Mouse (Mus musculus) midbrain, embryonic 11.5 days (tissue): ENCODE measurements around the gene Sept4. TPM values are rescaled to one million over a fixed set of nuclear protein-coding genes. Genes with fewer than 3 reads are reported as not detected.

ENCODE experiments used
- ATAC-seq: fragments of 200-750 bp; cut with Nextera tagmentation; 2 replicates; pipeline ENCODE4 v1.8.0; 2017; ENCODE audit warnings: moderate TSS enrichment, moderate library complexity; ENCODE audit not compliant: low FRiP score
- DNase-seq: peaks from one replicate; pipeline ENCODE4 v3.0.0; 2015; ENCODE audit warnings: low spot score; ENCODE audit errors: missing footprints
- H3K27ac ChIP-seq: fragments of 300-500 bp; sonication (generic); 2 replicates; pipeline ENCODE4 v1.5.1; 2014; ENCODE audit warnings: low read depth, low read length
- H3K27me3 ChIP-seq: fragments of 300-500 bp; sonication (generic); 2 replicates; pipeline ENCODE4 v1.6.1; 2014; ENCODE audit warnings: mild to moderate bottlenecking, low read length, moderate library complexity, mixed read lengths; ENCODE audit not compliant: control insufficient read depth, insufficient read depth
- H3K36me3 ChIP-seq: fragments of 300-500 bp; sonication (generic); 2 replicates; pipeline ENCODE4 v1.6.1; 2014; ENCODE audit warnings: mild to moderate bottlenecking, low read length, moderate library complexity, mixed read lengths; ENCODE audit not compliant: control insufficient read depth, insufficient read depth
- H3K4me1 ChIP-seq: fragments of 300-500 bp; sonication (generic); 2 replicates; pipeline ENCODE4 v1.6.1; 2014; ENCODE audit warnings: low read length; ENCODE audit not compliant: control insufficient read depth, insufficient read depth
- H3K4me2 ChIP-seq: fragments of 300-500 bp; sonication (generic); 2 replicates; pipeline ENCODE4 v1.6.1; 2014; ENCODE audit warnings: mild to moderate bottlenecking, moderate library complexity
- H3K4me3 ChIP-seq: fragments of 300-500 bp; sonication (generic); 2 replicates; pipeline ENCODE4 v1.5.1; 2014; ENCODE audit warnings: low read depth, low read length
- H3K9ac ChIP-seq: fragments of 300-500 bp; sonication (generic); 2 replicates; pipeline ENCODE4 v1.6.1; 2014; ENCODE audit warnings: low read length
- H3K9me3 ChIP-seq: fragments of 300-500 bp; sonication (generic); 2 replicates; pipeline ENCODE4 v1.6.1; 2016; ENCODE audit warnings: low read length; ENCODE audit not compliant: control insufficient read depth
- WGBS: fragments of 180-500 bp; shearing (Covaris S2); extraction: QIAGEN DNeasy Blood & Tissue Kit; methylation state at CpG from one replicate; pipeline ENCODE4 v1.1.7; 2014; 5-methylcytosine and 5-hydroxymethylcytosine counted together
- polyA plus RNA-seq: library from polyadenylated mRNA; unstranded; fragments of >200 nt; fragmentation: Nextera tagmentation; extraction: Ambion mirVana; gene quantifications from 2 replicates; pipeline ENCODE4 v1.2.1, GENCODE M21; 2014

Gene Sept4
- polyA plus RNA-seq, 1 experiment from 2014 or later = 11.4 TPM

- 92% methylated on average over 2 of the region's 2 CpGs for WGBS
- Histone ChIP-seq H3K4me2 (no peak overlapping the region), H3K4me1 (no peaks in the 10 kb centered on the region), H3K4me3 (no peak overlapping the region), H3K36me3 (peaks cover 59% of the 10 kb centered on the region), H3K27me3 (no peaks in the 10 kb centered on the region), H3K27ac (no peak overlapping the region), H3K9me3 (no peaks in the 10 kb centered on the region), H3K9ac (no peak overlapping the region)
- DNase-seq (no peak), ATAC-seq (no peak)
Measured at GRCm38 (mm10) chr11:87603571-87603970, 34.9 kb downstream of the Sept4 start.

- ATAC-seq (no peak), DNase-seq (no peak)
- H3K27me3 ChIP-seq = no peaks in the 10 kb centered on the region
- WGBS = 90% methylated on average over 7 of the region's 7 CpGs
- no peak overlapping the region for H3K4me3 ChIP-seq
- H3K9ac ChIP-seq = no peak overlapping the region
- peaks cover 57% of the 10 kb centered on the region for H3K36me3 ChIP-seq
- H3K27ac ChIP-seq = no peak overlapping the region
- H3K4me2 ChIP-seq = no peak overlapping the region
- H3K4me1 ChIP-seq = no peaks in the 10 kb centered on the region
- no peaks in the 10 kb centered on the region for H3K9me3 ChIP-seq
Measured at GRCm38 (mm10) chr11:87609264-87609663, 40.6 kb downstream of the Sept4 start.

- Histone ChIP-seq H3K4me3 (no peak overlapping the region), H3K9ac (no peak overlapping the region), H3K27ac (no peak overlapping the region), H3K9me3 (no peaks in the 10 kb centered on the region), H3K4me2 (no peak overlapping the region), H3K4me1 (no peaks in the 10 kb centered on the region), H3K36me3 (peaks cover 60% of the 10 kb centered on the region), H3K27me3 (no peaks in the 10 kb centered on the region)
- no peak for ATAC-seq
- no peak for DNase-seq
- WGBS = 95% methylated on average over 9 of the region's 9 CpGs
Measured at GRCm38 (mm10) chr11:87611547-87611946, 42.8 kb downstream of the Sept4 start.

GRCm38 (mm10) chr11:87613972-87614371 lies 45.3 kb downstream of the Sept4 start:
- no peaks in the 10 kb centered on the region for H3K27me3 ChIP-seq
- peaks cover 67% of the 10 kb centered on the region for H3K36me3 ChIP-seq
- H3K27ac ChIP-seq = no peak overlapping the region
- DNase-seq = peak; percentile 65
- ATAC-seq = no peak
- H3K4me2 ChIP-seq = no peak overlapping the region
- H3K9ac ChIP-seq = no peak overlapping the region
- H3K4me3 ChIP-seq = no peak overlapping the region
- WGBS = 94% methylated on average over 7 of the region's 7 CpGs
- no peaks in the 10 kb centered on the region for H3K4me1 ChIP-seq
- H3K9me3 ChIP-seq = no peaks in the 10 kb centered on the region; the same call in 1 of the 2 replicates

- ATAC-seq = no peak
- H3K36me3 ChIP-seq = peaks cover 65% of the 10 kb centered on the region
Measured at GRCm38 (mm10) chr11:87615551-87615950, 46.8 kb downstream of the Sept4 start.

GRCm38 (mm10) chr11:87615952-87616351 lies 47.2 kb downstream of the Sept4 start:
- no peaks in the 10 kb centered on the region for H3K27me3 ChIP-seq
- no peak overlapping the region for H3K27ac ChIP-seq
- DNase-seq (peak; percentile 81), ATAC-seq (no peak)
- no peaks in the 10 kb centered on the region; the same call in 1 of the 2 replicates for H3K9me3 ChIP-seq
- no peak overlapping the region for H3K4me2 ChIP-seq
- H3K36me3 ChIP-seq = peaks cover 61% of the 10 kb centered on the region
- H3K9ac ChIP-seq = no peak overlapping the region
- H3K4me1 ChIP-seq = no peaks in the 10 kb centered on the region
- WGBS = 99% methylated on average over 2 of the region's 2 CpGs
- no peak overlapping the region for H3K4me3 ChIP-seq

More at GRCm38 (mm10) chr11:87615551-87615950, 46.8 kb downstream of the Sept4 start:
- Histone ChIP-seq H3K27ac (no peak overlapping the region), H3K4me2 (no peak overlapping the region), H3K27me3 (no peaks in the 10 kb centered on the region), H3K9ac (no peak overlapping the region), H3K4me3 (no peak overlapping the region), H3K4me1 (no peaks in the 10 kb centered on the region), H3K9me3 (no peaks in the 10 kb centered on the region; the same call in 1 of the 2 replicates)
- 93% methylated on average over 5 of the region's 5 CpGs for WGBS
- no peak for DNase-seq

GRCm38 (mm10) chr11:87616790-87617474 lies 48.2 kb downstream of the Sept4 start, which contains the start of gene Hsf5:
TSS of gene Hsf5 (plus strand) at chr11:87617164.
- ATAC-seq (no peak), DNase-seq (peak; percentile 39)
- WGBS = 90% methylated on average over 48 of the region's 69 CpGs
- Histone ChIP-seq H3K4me3 (no peak within 1 kb of the TSS), H3K27ac (no peak within 1 kb of the TSS), H3K27me3 (no peaks in the 10 kb centered on the region), H3K9me3 (no peaks in the 10 kb centered on the region; the same call in 1 of the 2 replicates), H3K36me3 (peaks cover 51% of the 10 kb centered on the region), H3K9ac (no peak within 1 kb of the TSS), H3K4me1 (no peaks in the 10 kb centered on the region), H3K4me2 (no peak within 1 kb of the TSS)

GRCm38 (mm10) chr11:87617606-87618005 lies 48.9 kb downstream of the Sept4 start:
- WGBS = 96% methylated on average over 29 of the region's 32 CpGs
- H3K27me3 ChIP-seq = no peaks in the 10 kb centered on the region
- no peak overlapping the region for H3K4me2 ChIP-seq
- DNase-seq (peak; percentile 26), ATAC-seq (no peak)
- H3K4me1 ChIP-seq = no peaks in the 10 kb centered on the region
- no peak overlapping the region for H3K9ac ChIP-seq
- no peak overlapping the region for H3K4me3 ChIP-seq
- no peak overlapping the region for H3K27ac ChIP-seq
- peaks cover 45% of the 10 kb centered on the region for H3K36me3 ChIP-seq
- H3K9me3 ChIP-seq = no peaks in the 10 kb centered on the region; the same call in 1 of the 2 replicates

GRCm38 (mm10) chr11:87623160-87623559 lies 54.5 kb downstream of the Sept4 start:
- 82% methylated on average over 4 of the region's 4 CpGs for WGBS
- Histone ChIP-seq H3K4me1 (no peaks in the 10 kb centered on the region), H3K4me3 (no peak overlapping the region), H3K36me3 (peaks cover 2% of the 10 kb centered on the region; the same call in 1 of the 2 replicates), H3K4me2 (no peak overlapping the region), H3K9ac (no peak overlapping the region), H3K9me3 (no peaks in the 10 kb centered on the region), H3K27ac (no peak overlapping the region), H3K27me3 (no peaks in the 10 kb centered on the region)
- DNase-seq (no peak), ATAC-seq (no peak)
